Mouse (Mus musculus): ENCODE data around the gene Brd7. TPM values are rescaled to one million over a fixed set of nuclear protein-coding genes. Genes with fewer than 3 reads are reported as not detected.

Gene Brd7
- 53.3 and 67.8 TPM in 2 replicates for total RNA-seq (2017)

- peak; percentile 43 to 64; a peak in 3 of 4 replicates for ATAC-seq (replicated peaks in 1 of 2; ENCODE audit: insufficient read depth in 1 of 2, low FRiP score in 2 of 2, low TSS enrichment in 1 of 2, low read depth in 1 of 2, poor library complexity in 2 of 2, severe bottlenecking in 2 of 2)
Measured at GRCm38 (mm10) chr8:88361708-88362428, at the start of gene Brd7. TSS of gene Brd7 (minus strand) at chr8:88362194.

- no peak for ATAC-seq (replicated peaks in 1 of 2; ENCODE audit: insufficient read depth in 1 of 2, low FRiP score in 2 of 2, low TSS enrichment in 1 of 2, low read depth in 1 of 2, poor library complexity in 2 of 2, severe bottlenecking in 2 of 2)
Measured at GRCm38 (mm10) chr8:88411461-88411860, 49.5 kb upstream of the Brd7 start.

GRCm38 (mm10) chr8:88409401-88409940, 47.5 kb upstream of the Brd7 start:
- ATAC-seq (replicated peaks in 1 of 2; ENCODE audit: insufficient read depth in 1 of 2, low FRiP score in 2 of 2, low TSS enrichment in 1 of 2, low read depth in 1 of 2, poor library complexity in 2 of 2, severe bottlenecking in 2 of 2) = no peak

- no peak for ATAC-seq (replicated peaks in 1 of 2; ENCODE audit: insufficient read depth in 1 of 2, low FRiP score in 2 of 2, low TSS enrichment in 1 of 2, low read depth in 1 of 2, poor library complexity in 2 of 2, severe bottlenecking in 2 of 2)
Measured at GRCm38 (mm10) chr8:88407716-88408115, 45.7 kb upstream of the Brd7 start.

- ATAC-seq (replicated peaks in 1 of 2; ENCODE audit: insufficient read depth in 1 of 2, low FRiP score in 2 of 2, low TSS enrichment in 1 of 2, low read depth in 1 of 2, poor library complexity in 2 of 2, severe bottlenecking in 2 of 2) = no peak
Measured at GRCm38 (mm10) chr8:88398060-88398459, 36.1 kb upstream of the Brd7 start.

- ATAC-seq (replicated peaks in 1 of 2; ENCODE audit: insufficient read depth in 1 of 2, low FRiP score in 2 of 2, low TSS enrichment in 1 of 2, low read depth in 1 of 2, poor library complexity in 2 of 2, severe bottlenecking in 2 of 2) = 0 out of 4 replicates have a peak, but pooled peaks of 1 of the 2 experiments have one; percentile 7
Measured at GRCm38 (mm10) chr8:88393298-88393697, 31.3 kb upstream of the Brd7 start.

- no peak for ATAC-seq (replicated peaks in 1 of 2; ENCODE audit: insufficient read depth in 1 of 2, low FRiP score in 2 of 2, low TSS enrichment in 1 of 2, low read depth in 1 of 2, poor library complexity in 2 of 2, severe bottlenecking in 2 of 2)
Measured at GRCm38 (mm10) chr8:88390749-88391148, 28.8 kb upstream of the Brd7 start.

- no peak for ATAC-seq (replicated peaks in 1 of 2; ENCODE audit: insufficient read depth in 1 of 2, low FRiP score in 2 of 2, low TSS enrichment in 1 of 2, low read depth in 1 of 2, poor library complexity in 2 of 2, severe bottlenecking in 2 of 2)
Measured at GRCm38 (mm10) chr8:88388691-88389239, 26.8 kb upstream of the Brd7 start.

GRCm38 (mm10) chr8:88387874-88388273, 25.9 kb upstream of the Brd7 start:
- no peak for ATAC-seq (replicated peaks in 1 of 2; ENCODE audit: insufficient read depth in 1 of 2, low FRiP score in 2 of 2, low TSS enrichment in 1 of 2, low read depth in 1 of 2, poor library complexity in 2 of 2, severe bottlenecking in 2 of 2)

GRCm38 (mm10) chr8:88383164-88383556, 21.2 kb upstream of the Brd7 start:
- no peak for ATAC-seq (replicated peaks in 1 of 2; ENCODE audit: insufficient read depth in 1 of 2, low FRiP score in 2 of 2, low TSS enrichment in 1 of 2, low read depth in 1 of 2, poor library complexity in 2 of 2, severe bottlenecking in 2 of 2)

GRCm38 (mm10) chr8:88382311-88383163, 20.5 kb upstream of the Brd7 start:
- no peak for ATAC-seq (replicated peaks in 1 of 2; ENCODE audit: insufficient read depth in 1 of 2, low FRiP score in 2 of 2, low TSS enrichment in 1 of 2, low read depth in 1 of 2, poor library complexity in 2 of 2, severe bottlenecking in 2 of 2)

GRCm38 (mm10) chr8:88380497-88380896, 18.5 kb upstream of the Brd7 start:
- ATAC-seq (replicated peaks in 1 of 2; ENCODE audit: insufficient read depth in 1 of 2, low FRiP score in 2 of 2, low TSS enrichment in 1 of 2, low read depth in 1 of 2, poor library complexity in 2 of 2, severe bottlenecking in 2 of 2) = peak; percentile 84 to 88

GRCm38 (mm10) chr8:88376836-88377582, 15.0 kb upstream of the Brd7 start:
- ATAC-seq (replicated peaks in 1 of 2; ENCODE audit: insufficient read depth in 1 of 2, low FRiP score in 2 of 2, low TSS enrichment in 1 of 2, low read depth in 1 of 2, poor library complexity in 2 of 2, severe bottlenecking in 2 of 2) = peak in 1 of 2 experiments; percentile 19; a peak in 3 of 4 replicates

GRCm38 (mm10) chr8:88371522-88371921, 9.5 kb upstream of the Brd7 start:
- no peak for ATAC-seq (replicated peaks in 1 of 2; ENCODE audit: insufficient read depth in 1 of 2, low FRiP score in 2 of 2, low TSS enrichment in 1 of 2, low read depth in 1 of 2, poor library complexity in 2 of 2, severe bottlenecking in 2 of 2)

- ATAC-seq (replicated peaks in 1 of 2; ENCODE audit: insufficient read depth in 1 of 2, low FRiP score in 2 of 2, low TSS enrichment in 1 of 2, low read depth in 1 of 2, poor library complexity in 2 of 2, severe bottlenecking in 2 of 2) = no peak
Measured at GRCm38 (mm10) chr8:88369805-88370204, 7.8 kb upstream of the Brd7 start.

- ATAC-seq (replicated peaks in 1 of 2; ENCODE audit: insufficient read depth in 1 of 2, low FRiP score in 2 of 2, low TSS enrichment in 1 of 2, low read depth in 1 of 2, poor library complexity in 2 of 2, severe bottlenecking in 2 of 2) = peak; percentile 74 to 85
Measured at GRCm38 (mm10) chr8:88369221-88369620, 7.2 kb upstream of the Brd7 start.

- ATAC-seq (replicated peaks in 1 of 2; ENCODE audit: insufficient read depth in 1 of 2, low FRiP score in 2 of 2, low TSS enrichment in 1 of 2, low read depth in 1 of 2, poor library complexity in 2 of 2, severe bottlenecking in 2 of 2) = peak; percentile 56 to 64; a peak in 3 of 4 replicates
Measured at GRCm38 (mm10) chr8:88362446-88363150, 604 bp upstream of the Brd7 start.

All from hematopoietic stem cell, adult 5-6 weeks (primary cell).